In genomic region chr6:118561225-118561624, GRCm38 (mm10) we compare ENCODE assay signal across 9 mouse cellular contexts. TPM values are rescaled to one million over a fixed set of nuclear protein-coding genes. Genes with fewer than 3 reads are reported as not detected.
DNase-seq lines count a peak whose midpoint lies in the region; ATAC-seq and TF ChIP-seq lines count a peak whose summit lies in the region.
"Had no signal": no experiment of that assay in that cellular context is flagged by ENCODE, and none has a peak within 500 bp of the region (broad histone marks: within the 10 kb centered on the region; RNA-seq: fewer than 3 reads in every experiment).

No protein-coding gene starts in this region.

- no peak for ATAC-seq in heart, embryonic 13.5 days (ENCODE audit: extremely low read depth, insufficient number of reproducible peaks, low FRiP score, low TSS enrichment)
- no peak for ATAC-seq in G1E (ENCODE audit: extremely low read depth, insufficient number of reproducible peaks, low FRiP score, poor library complexity, severe bottlenecking)
- ATAC-seq in forebrain, postnatal 0 days = no peak
- no peak for ATAC-seq in liver, postnatal 0 days

- WGBS in heart, embryonic 13.5 days = 78% methylated on average over 8 of the region's 8 CpGs
- WGBS in forebrain, postnatal 0 days = 79% methylated on average over 8 of the region's 8 CpGs
- WGBS in liver, postnatal 0 days (ENCODE audit: insufficient replicate concordance) = 64% methylated on average over 8 of the region's 8 CpGs

- peaks cover 29% of the 10 kb centered on the region for H3K4me1 ChIP-seq in heart, embryonic 13.5 days
- H3K4me1 ChIP-seq in G1E (ENCODE audit: insufficient read depth, low read depth, low read length) = peaks cover 28% of the 10 kb centered on the region
- peaks cover 11% of the 10 kb centered on the region; the same call in 1 of the 2 replicates for H3K4me1 ChIP-seq in forebrain, postnatal 0 days (ENCODE audit: insufficient read depth)
- peaks cover 18% of the 10 kb centered on the region for H3K4me1 ChIP-seq in liver, postnatal 0 days (ENCODE audit: insufficient read depth)

- intact Hi-C loops in heart, postnatal 14 days (cut with DNase I) = no loop called here

- H3K4me3 ChIP-seq in heart, embryonic 13.5 days = peak overlapping the region; percentile 77
- H3K4me3 ChIP-seq in G1E (ENCODE audit: low read depth, low read length) = peak overlapping the region; percentile 88
- peak overlapping the region; percentile 74 for H3K4me3 ChIP-seq in forebrain, postnatal 0 days (ENCODE audit: low read depth, low read length)
- H3K4me3 ChIP-seq in liver, postnatal 0 days (ENCODE audit: low read depth, low read length) = peak overlapping the region; percentile 79

- H3K27me3 ChIP-seq in heart, embryonic 13.5 days (replicated peaks) = no peaks in the 10 kb centered on the region
- no peaks in the 10 kb centered on the region for H3K27me3 ChIP-seq in G1E (ENCODE audit: insufficient read depth, low read length)
- H3K27me3 ChIP-seq in forebrain, postnatal 0 days (ENCODE audit: insufficient read depth, low read length) = no peaks in the 10 kb centered on the region
- H3K27me3 ChIP-seq in liver, postnatal 0 days (ENCODE audit: insufficient read depth, low read length) = no peaks in the 10 kb centered on the region

- peak overlapping the region; percentile 91 for H3K9ac ChIP-seq in heart, embryonic 13.5 days
- H3K9ac ChIP-seq in forebrain, postnatal 0 days = peak overlapping the region; percentile 70; the same call in 1 of the 2 replicates
- H3K9ac ChIP-seq in liver, postnatal 0 days (replicated peaks) = peak overlapping the region; percentile 83

- TF ChIP-seq CTCF in G1E (IDR thresholded peaks at IDR 0.05; ENCODE audit: low read depth, low read length) = no peak
- TF ChIP-seq CTCF in forebrain, postnatal 0 days (IDR thresholded peaks at IDR 0.05; ENCODE audit: low read depth) = no peak
- no peak for TF ChIP-seq CTCF in liver, postnatal 0 days (IDR thresholded peaks at IDR 0.05; ENCODE audit: low read depth)

- peak overlapping the region; percentile 95 for H3K4me2 ChIP-seq in heart, embryonic 13.5 days
- peak overlapping the region; percentile 90 for H3K4me2 ChIP-seq in forebrain, postnatal 0 days (ENCODE audit: low read depth)
- H3K4me2 ChIP-seq in liver, postnatal 0 days (ENCODE audit: low read depth, low read length) = peak overlapping the region; percentile 93

- no peak overlapping the region for H3K27ac ChIP-seq in heart, embryonic 13.5 days (replicated peaks)
- no peak overlapping the region for H3K27ac ChIP-seq in forebrain, postnatal 0 days (ENCODE audit: low read depth, low read length)
- no peak overlapping the region for H3K27ac ChIP-seq in liver, postnatal 0 days (ENCODE audit: low read depth)

- peaks cover 30% of the 10 kb centered on the region for H3K36me3 ChIP-seq in heart, embryonic 13.5 days
- peaks cover 40% of the 10 kb centered on the region for H3K36me3 ChIP-seq in G1E (replicated peaks)
- H3K36me3 ChIP-seq in forebrain, postnatal 0 days (ENCODE audit: insufficient read depth) = peaks cover 22% of the 10 kb centered on the region
- peaks cover 6% of the 10 kb centered on the region for H3K36me3 ChIP-seq in liver, postnatal 0 days (replicated peaks; ENCODE audit: insufficient read depth, low read length)

- no peak for DNase-seq in heart, postnatal 14 days
- no peak for DNase-seq in G1E (ENCODE audit: low spot score)
- no peak for DNase-seq in forebrain, postnatal 0 days
- DNase-seq in liver, postnatal 0 days = no peak
- no peak for DNase-seq in thymus, postnatal 36 days
- no peak for DNase-seq in gastrocnemius, adult 8-10 months (ENCODE audit: low spot score in 2 of 2)
- no peak for DNase-seq in cerebellum, adult 18-20 months
- DNase-seq: cerebellum, adult 9-10 months had no signal

- H3K9me3 ChIP-seq in heart, embryonic 13.5 days = no peaks in the 10 kb centered on the region
- no peaks in the 10 kb centered on the region for H3K9me3 ChIP-seq in G1E (replicated peaks)
- H3K9me3 ChIP-seq in forebrain, postnatal 0 days (ENCODE audit: low read length) = no peaks in the 10 kb centered on the region
- no peaks in the 10 kb centered on the region for H3K9me3 ChIP-seq in liver, postnatal 0 days (ENCODE audit: low read length)

- TF ChIP-seq EP300 in liver, postnatal 0 days (IDR thresholded peaks at IDR 0.05; ENCODE audit: low read depth) = no peak

RNA-seq across cellular contexts. Expression of gene Ankrd26, which starts 0.8 kb away (rescaled TPM):
- 8.0 and 10.0 TPM in 2 replicates for polyA plus RNA-seq in heart, embryonic 13.5 days (2015; fragmentation: Nextera tagmentation; extraction: Ambion mirVana)
- total RNA-seq in heart, postnatal 14 days (2021) = 1 to 10 TPM; 2.4 to 4.1 TPM
- total RNA-seq in G1E (2014; fragmentation: Nextera tagmentation) (18.7 and 28.3 TPM in 2 replicates), G1E (2017) (19.5 and 21.1 TPM in 2 replicates)
- polyA plus RNA-seq in G1E (2012) = 1.8 and 3.3 TPM in 2 replicates
- total RNA-seq in forebrain, postnatal 0 days (2014; rRNA removed) = 7.0 and 12.4 TPM in 2 replicates
- polyA plus RNA-seq in forebrain, postnatal 0 days (2015; fragmentation: Nextera tagmentation; extraction: Ambion mirVana) = 6.6 and 10.9 TPM in 2 replicates
- 3.8 and 5.6 TPM in 2 replicates for polyA plus RNA-seq in liver, postnatal 0 days (2015; fragmentation: Nextera tagmentation; extraction: Ambion mirVana)
- 1 to 10 TPM; 1.7 to 1.9 (median 1.7) TPM for total RNA-seq in gastrocnemius, adult 8-10 months (2022)
